Mouse (Mus musculus) CD4-positive naive resting alpha-beta T cell, adult 76 days (primary cell): Measurements from ENCODE around the gene Ccdc163. TPM values are rescaled to one million over a fixed set of nuclear protein-coding genes. Genes with fewer than 3 reads are reported as not detected.

Experiments used
- total RNA-seq: library from RNA; stranded (reverse); gene quantifications from one replicate; pipeline ENCODE4 v1.2.4, GENCODE M21; 2023

Ccdc163 gene
- total RNA-seq: 11.5 TPM

GRCm38 (mm10) chr4:116708201-116708764, at the start of gene Ccdc163, which contains the start of gene Mmachc:
Gene Ccdc163 (plus strand): TSS chr4:116708509.
Gene Mmachc (minus strand): TSS chr4:116708406.

GRCm38 (mm10) chr4:116685402-116686061, 22.8 kb upstream of the Ccdc163 start, which contains the start of gene Prdx1:
Gene Prdx1 (plus strand): TSS chr4:116685544.

DNA sequence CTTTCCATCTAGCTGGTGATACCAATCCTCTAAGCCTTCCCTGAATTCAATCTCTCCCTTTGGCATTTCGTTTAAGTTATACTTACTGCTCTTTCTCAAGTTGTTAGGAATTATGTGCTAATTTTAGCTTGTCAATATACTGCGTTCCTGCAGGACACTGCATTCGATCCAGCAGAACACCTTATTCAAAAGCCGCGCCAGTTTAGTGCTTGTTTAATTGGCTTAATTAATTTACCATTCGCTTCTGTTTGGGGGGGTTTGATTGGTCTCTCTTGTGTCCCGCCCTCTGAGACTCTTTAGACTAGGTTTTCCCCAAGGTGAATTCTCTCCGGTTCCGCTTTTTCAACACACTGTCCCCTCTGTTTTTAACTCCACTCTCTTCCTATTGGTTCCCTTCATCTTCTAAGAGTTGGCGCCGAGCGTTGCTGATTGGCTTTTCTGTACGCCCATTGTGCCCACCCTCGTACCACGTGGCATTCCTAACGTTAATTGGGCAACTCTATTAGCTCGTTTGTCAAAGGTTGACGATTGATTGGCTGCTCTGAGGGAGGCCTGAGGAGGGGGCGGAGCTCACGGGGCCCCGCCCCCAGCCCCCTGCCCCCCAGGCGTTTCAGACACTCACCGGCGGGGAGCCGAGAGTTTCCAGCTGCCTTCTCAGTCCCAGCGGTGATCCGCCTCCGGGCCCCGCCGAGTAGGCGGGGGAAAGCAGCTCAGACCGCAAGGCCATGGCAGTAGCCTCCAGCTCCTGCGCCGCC, 12.2 kb downstream of the Ccdc163 start, which contains the start of gene Tesk2:
TSS of gene Tesk2 (plus strand) at position 606 of the 755 bp plus-strand sequence.

Other genes starting within 250 kb of the Ccdc163 start
- gene Mast2, start 244.3 kb upstream of the Ccdc163 start, total RNA-seq: 33.8 TPM
- 10.8 TPM for gene Ipp, start 201.0 kb upstream of the Ccdc163 start, total RNA-seq
- gene Tmem69, start 152.6 kb upstream of the Ccdc163 start, total RNA-seq: 7.8 TPM
- 136 TPM for gene Gpbp1l1, start 150.9 kb upstream of the Ccdc163 start, total RNA-seq
- gene Ccdc17, start 111.9 kb upstream of the Ccdc163 start, total RNA-seq: 8.8 TPM
- gene Nasp, start 80.6 kb upstream of the Ccdc163 start, total RNA-seq: 116 TPM
- 169 TPM for gene Akr1a1, start 56.8 kb upstream of the Ccdc163 start, total RNA-seq
- 158 TPM for gene Prdx1, start 23.0 kb upstream of the Ccdc163 start, total RNA-seq
- 3.3 TPM for gene Mmachc, start 103 bp upstream of the Ccdc163 start, total RNA-seq
- 5.7 TPM for gene Tesk2, start 12.4 kb downstream of the Ccdc163 start, total RNA-seq
- 57.2 TPM for gene Toe1, start 99.1 kb downstream of the Ccdc163 start, total RNA-seq
- gene Mutyh, start 99.2 kb downstream of the Ccdc163 start, total RNA-seq: 10.5 TPM
- not detected for gene Hpdl, start 113.2 kb downstream of the Ccdc163 start, total RNA-seq
- gene Zswim5, start 168.9 kb downstream of the Ccdc163 start, total RNA-seq: not detected